Mouse (Mus musculus): ENCODE results near the gene Zfp871.
"Not testable (repeated sequence)": the region's sequence is repeated elsewhere in the genome, so short reads cannot be mapped to it uniquely, and the experiment has no call there.

The Zfp871 gene

DNA sequence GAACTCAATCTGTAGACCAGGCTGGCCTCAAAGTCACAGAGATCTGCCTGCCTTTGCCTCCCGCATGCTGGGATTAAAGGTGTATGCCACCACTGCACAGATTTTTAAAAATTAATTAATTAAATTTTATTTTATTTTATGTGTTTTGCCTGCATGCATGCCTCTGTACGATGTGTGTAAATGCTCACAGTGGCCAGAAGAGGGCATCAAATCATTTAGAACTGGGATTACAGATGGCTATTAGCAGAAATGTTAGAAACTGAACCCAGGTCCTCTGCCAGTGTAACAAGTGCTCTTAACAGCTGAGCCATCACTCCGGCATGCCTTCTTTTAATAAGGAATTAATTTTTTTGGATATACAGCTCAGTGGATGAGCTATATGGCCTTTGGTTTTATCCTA is 59.1 kb downstream of the Zfp871 start:
- no peak for DNase-seq

DNA sequence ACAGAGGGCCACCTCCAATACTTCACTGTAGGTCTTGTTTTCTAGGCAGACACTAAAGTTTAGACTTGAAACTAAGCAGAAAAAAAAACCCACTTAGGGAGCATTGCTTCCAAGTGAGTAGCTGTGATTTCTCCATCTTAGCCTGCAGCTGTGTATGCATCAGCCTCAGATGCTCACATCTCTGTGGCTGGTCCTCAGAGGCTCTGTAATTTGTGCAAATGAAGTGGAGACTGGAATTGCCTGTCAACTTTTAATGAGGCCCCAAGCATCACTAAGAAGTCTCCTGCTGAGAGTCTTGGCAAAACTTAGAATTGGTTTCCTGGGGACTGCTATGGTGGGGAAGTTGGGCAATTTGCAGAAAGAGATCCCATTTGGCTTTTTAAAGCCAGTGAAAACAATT is 61.7 kb downstream of the Zfp871 start:
- DNase-seq, result not testable (repeated sequence)

- no peak for DNase-seq
Measured at GRCm38 (mm10) chr17:32722771-32723170, 65.3 kb downstream of the Zfp871 start.

- not testable (repeated sequence) for DNase-seq
Measured at GRCm38 (mm10) chr17:32722151-32722550, 65.9 kb downstream of the Zfp871 start.
